Mouse (Mus musculus): ENCODE data around the gene Cabin1. TPM values are rescaled to one million over a fixed set of nuclear protein-coding genes. Genes with fewer than 3 reads are reported as not detected.

Gene Cabin1
- polyA plus RNA-seq, 1 experiment from 2014 or later, result 42.2 TPM

- no peak overlapping the region for H3K4me3 ChIP-seq
- ATAC-seq (replicated peaks), result no peak
- peaks cover 23% of the 10 kb centered on the region for H3K4me1 ChIP-seq
- H3K27me3 ChIP-seq (replicated peaks), result peaks cover 11% of the 10 kb centered on the region
- H3K4me2 ChIP-seq, result no peak overlapping the region
- H3K27ac ChIP-seq, result no peak overlapping the region
- H3K36me3 ChIP-seq (replicated peaks), result no peaks in the 10 kb centered on the region
- H3K9me3 ChIP-seq, result no peaks in the 10 kb centered on the region
- no peak overlapping the region for H3K9ac ChIP-seq
- 90% methylated on average over 1 of the region's 1 CpGs for WGBS
Measured at GRCm38 (mm10) chr10:75669936-75670335, 94.2 kb downstream of the Cabin1 start.

- H3K4me3 ChIP-seq, result peak overlapping the region; percentile 45
- WGBS, result under 1% methylated on average over 23 of the region's 23 CpGs
- H3K9me3 ChIP-seq, result no peaks in the 10 kb centered on the region
- H3K4me2 ChIP-seq, result peak overlapping the region; percentile 94
- H3K9ac ChIP-seq, result peak overlapping the region; percentile 55
- peaks cover 23% of the 10 kb centered on the region for H3K4me1 ChIP-seq
- peak overlapping the region; percentile 67; the same call in 1 of the 2 replicates for H3K27ac ChIP-seq
- peaks cover 11% of the 10 kb centered on the region for H3K27me3 ChIP-seq (replicated peaks)
- H3K36me3 ChIP-seq (replicated peaks), result 0 out of 2 replicates have a peak, but pooled peaks cover 2% of the 10 kb centered on the region
- ATAC-seq (replicated peaks), result peak; percentile 76
Measured at GRCm38 (mm10) chr10:75667911-75668270, 96.2 kb downstream of the Cabin1 start.

GRCm38 (mm10) chr10:75667115-75667910 lies 96.8 kb downstream of the Cabin1 start:
- H3K4me3 ChIP-seq, result peak overlapping the region; percentile 45
- H3K27ac ChIP-seq, result peak overlapping the region; percentile 67
- WGBS, result 0% methylated on average over 63 of the region's 63 CpGs
- H3K9me3 ChIP-seq, result no peaks in the 10 kb centered on the region
- ATAC-seq (replicated peaks), result peak; percentile 76
- H3K4me2 ChIP-seq, result peak overlapping the region; percentile 94
- H3K9ac ChIP-seq, result peak overlapping the region; percentile 55
- H3K4me1 ChIP-seq, result peaks cover 23% of the 10 kb centered on the region
- peaks cover 11% of the 10 kb centered on the region for H3K27me3 ChIP-seq (replicated peaks)
- 0 out of 2 replicates have a peak, but pooled peaks cover 2% of the 10 kb centered on the region for H3K36me3 ChIP-seq (replicated peaks)

- Histone ChIP-seq H3K36me3 (replicated peaks) (0 out of 2 replicates have a peak, but pooled peaks cover 5% of the 10 kb centered on the region), H3K4me2 (peak overlapping the region; percentile 94), H3K9ac (peak overlapping the region; percentile 55; the same call in 1 of the 2 replicates), H3K27me3 (replicated peaks) (peaks cover 11% of the 10 kb centered on the region), H3K27ac (peak overlapping the region; percentile 67), H3K4me3 (peak overlapping the region; percentile 45), H3K4me1 (peaks cover 23% of the 10 kb centered on the region), H3K9me3 (no peaks in the 10 kb centered on the region)
- ATAC-seq (replicated peaks), result no peak
- 25% methylated on average over 4 of the region's 4 CpGs for WGBS
Measured at GRCm38 (mm10) chr10:75666451-75667030, 97.6 kb downstream of the Cabin1 start.

GRCm38 (mm10) chr10:75664673-75665270 lies 99.4 kb downstream of the Cabin1 start:
- ATAC-seq (replicated peaks), result no peak
- Histone ChIP-seq H3K4me1 (peaks cover 23% of the 10 kb centered on the region), H3K27ac (no peak overlapping the region), H3K9me3 (no peaks in the 10 kb centered on the region), H3K9ac (no peak overlapping the region), H3K4me2 (no peak overlapping the region), H3K4me3 (no peak overlapping the region), H3K36me3 (replicated peaks) (0 out of 2 replicates have a peak, but pooled peaks cover 5% of the 10 kb centered on the region), H3K27me3 (replicated peaks) (peaks cover 10% of the 10 kb centered on the region)
- 88% methylated on average over 6 of the region's 6 CpGs for WGBS

GRCm38 (mm10) chr10:75662575-75662974 lies 101.6 kb downstream of the Cabin1 start:
- peaks cover 17% of the 10 kb centered on the region for H3K4me1 ChIP-seq
- H3K9me3 ChIP-seq, result no peaks in the 10 kb centered on the region
- no peak for ATAC-seq (replicated peaks)
- H3K9ac ChIP-seq, result no peak overlapping the region
- no peak overlapping the region for H3K4me3 ChIP-seq
- H3K27ac ChIP-seq, result no peak overlapping the region
- WGBS, result 89% methylated on average over 4 of the region's 4 CpGs
- peaks cover 9% of the 10 kb centered on the region; the same call in 1 of the 2 replicates for H3K36me3 ChIP-seq (replicated peaks)
- H3K27me3 ChIP-seq (replicated peaks), result no peaks in the 10 kb centered on the region
- H3K4me2 ChIP-seq, result no peak overlapping the region

- Histone ChIP-seq H3K9me3 (no peaks in the 10 kb centered on the region), H3K4me1 (peaks cover 10% of the 10 kb centered on the region), H3K4me2 (no peak overlapping the region), H3K4me3 (no peak overlapping the region), H3K9ac (no peak overlapping the region), H3K36me3 (replicated peaks) (peaks cover 16% of the 10 kb centered on the region; the same call in 1 of the 2 replicates), H3K27me3 (replicated peaks) (no peaks in the 10 kb centered on the region), H3K27ac (no peak overlapping the region; the same call in 1 of the 2 replicates)
- ATAC-seq (replicated peaks), result no peak
- WGBS, result 76% methylated on average over 3 of the region's 3 CpGs
Measured at GRCm38 (mm10) chr10:75661876-75662275, 102.3 kb downstream of the Cabin1 start.

- Histone ChIP-seq H3K4me2 (no peak overlapping the region), H3K27me3 (replicated peaks) (no peaks in the 10 kb centered on the region), H3K36me3 (replicated peaks) (peaks cover 18% of the 10 kb centered on the region; the same call in 1 of the 2 replicates), H3K4me3 (no peak overlapping the region), H3K9ac (no peak overlapping the region), H3K9me3 (no peaks in the 10 kb centered on the region), H3K4me1 (peaks cover 5% of the 10 kb centered on the region), H3K27ac (no peak overlapping the region)
- ATAC-seq (replicated peaks), result no peak
- WGBS, result 85% methylated on average over 6 of the region's 6 CpGs
Measured at GRCm38 (mm10) chr10:75661381-75661780, 102.8 kb downstream of the Cabin1 start.

GRCm38 (mm10) chr10:75657772-75658171 lies 106.4 kb downstream of the Cabin1 start:
- H3K4me2 ChIP-seq, result no peak overlapping the region
- no peak overlapping the region for H3K9ac ChIP-seq
- H3K27me3 ChIP-seq (replicated peaks), result no peaks in the 10 kb centered on the region
- 97% methylated on average over 7 of the region's 7 CpGs for WGBS
- H3K36me3 ChIP-seq (replicated peaks), result peaks cover 24% of the 10 kb centered on the region; the same call in 1 of the 2 replicates
- no peak overlapping the region for H3K4me3 ChIP-seq
- H3K9me3 ChIP-seq, result no peaks in the 10 kb centered on the region
- H3K27ac ChIP-seq, result no peak overlapping the region
- no peak for ATAC-seq (replicated peaks)
- no peaks in the 10 kb centered on the region for H3K4me1 ChIP-seq

- Histone ChIP-seq H3K4me3 (no peak overlapping the region), H3K27me3 (replicated peaks) (no peaks in the 10 kb centered on the region), H3K36me3 (replicated peaks) (peaks cover 30% of the 10 kb centered on the region), H3K9ac (no peak overlapping the region), H3K4me1 (no peaks in the 10 kb centered on the region), H3K27ac (no peak overlapping the region), H3K9me3 (no peaks in the 10 kb centered on the region), H3K4me2 (no peak overlapping the region)
- no peak for ATAC-seq (replicated peaks)
- 91% methylated on average over 5 of the region's 5 CpGs for WGBS
Measured at GRCm38 (mm10) chr10:75657165-75657564, 107.0 kb downstream of the Cabin1 start.

- 96% methylated on average over 4 of the region's 4 CpGs for WGBS
- H3K4me3 ChIP-seq, result no peak overlapping the region
- no peak overlapping the region for H3K9ac ChIP-seq
- no peaks in the 10 kb centered on the region for H3K4me1 ChIP-seq
- H3K4me2 ChIP-seq, result no peak overlapping the region
- H3K36me3 ChIP-seq (replicated peaks), result peaks cover 41% of the 10 kb centered on the region
- H3K9me3 ChIP-seq, result no peaks in the 10 kb centered on the region
- no peak overlapping the region for H3K27ac ChIP-seq
- ATAC-seq (replicated peaks), result no peak
- no peaks in the 10 kb centered on the region for H3K27me3 ChIP-seq (replicated peaks)
Measured at GRCm38 (mm10) chr10:75654053-75654452, 110.1 kb downstream of the Cabin1 start.

GRCm38 (mm10) chr10:75651381-75652068 lies 112.6 kb downstream of the Cabin1 start:
- 97% methylated on average over 16 of the region's 16 CpGs for WGBS
- Histone ChIP-seq H3K9me3 (no peaks in the 10 kb centered on the region), H3K4me3 (no peak overlapping the region), H3K9ac (no peak overlapping the region), H3K27me3 (replicated peaks) (no peaks in the 10 kb centered on the region), H3K4me1 (no peaks in the 10 kb centered on the region), H3K36me3 (replicated peaks) (peaks cover 32% of the 10 kb centered on the region), H3K27ac (no peak overlapping the region), H3K4me2 (no peak overlapping the region)
- no peak for ATAC-seq (replicated peaks)
